Mouse (Mus musculus) retina, adult 2 months (tissue): ENCODE results near the gene Fxyd3.

ENCODE experiments used
- DNase-seq: peaks from one replicate; pipeline ENCODE4 v3.0.0-alpha.2; 2012; ENCODE audit warnings: low read depth, low spot score

Fxyd3 gene

GRCm38 (mm10) chr7:31072326-31072725 lies 4.2 kb downstream of the Fxyd3 start:
- no peak for DNase-seq

GRCm38 (mm10) chr7:31070324-31070723 lies 6.2 kb downstream of the Fxyd3 start:
- DNase-seq, result no peak

- DNase-seq, result no peak
Observed at GRCm38 (mm10) chr7:31069491-31069890, 7.0 kb downstream of the Fxyd3 start.

- no peak for DNase-seq
Observed at GRCm38 (mm10) chr7:31067836-31068235, 8.7 kb downstream of the Fxyd3 start.

GRCm38 (mm10) chr7:31063074-31063560 lies 13.4 kb downstream of the Fxyd3 start:
- DNase-seq, result no peak

- no peak for DNase-seq
Observed at GRCm38 (mm10) chr7:31060621-31061010, 15.9 kb downstream of the Fxyd3 start.

GRCm38 (mm10) chr7:31059919-31060620 lies 16.4 kb downstream of the Fxyd3 start:
- DNase-seq, result no peak

- no peak for DNase-seq
Observed at GRCm38 (mm10) chr7:31059108-31059507, 17.4 kb downstream of the Fxyd3 start, which contains the start of gene Lgi4. Gene Lgi4 (plus strand): TSS chr7:31059342.

- DNase-seq, result no peak
Observed at GRCm38 (mm10) chr7:31058211-31058610, 18.3 kb downstream of the Fxyd3 start.

GRCm38 (mm10) chr7:31057730-31058129 lies 18.8 kb downstream of the Fxyd3 start:
- DNase-seq, result no peak

GRCm38 (mm10) chr7:31057071-31057470 lies 19.4 kb downstream of the Fxyd3 start, which contains the start of gene Fxyd1:
Gene Fxyd1 (minus strand): TSS chr7:31057199.
- no peak for DNase-seq

- DNase-seq, result no peak
Observed at GRCm38 (mm10) chr7:31056448-31056847, 20.1 kb downstream of the Fxyd3 start.

- DNase-seq, result no peak
Observed at GRCm38 (mm10) chr7:31055883-31056282, 20.6 kb downstream of the Fxyd3 start.

- DNase-seq, result no peak
Observed at GRCm38 (mm10) chr7:31055354-31055824, 21.1 kb downstream of the Fxyd3 start.

- no peak for DNase-seq
Observed at GRCm38 (mm10) chr7:31054661-31055320, 21.7 kb downstream of the Fxyd3 start.

- DNase-seq, result no peak
Observed at GRCm38 (mm10) chr7:31053882-31054447, 22.5 kb downstream of the Fxyd3 start.

GRCm38 (mm10) chr7:31052636-31053434 lies 23.7 kb downstream of the Fxyd3 start:
- DNase-seq, result no peak

GRCm38 (mm10) chr7:31052251-31052635 lies 24.3 kb downstream of the Fxyd3 start:
- no peak for DNase-seq

- no peak for DNase-seq
Observed at GRCm38 (mm10) chr7:31051321-31052021, 25.0 kb downstream of the Fxyd3 start, which contains the start of gene Fxyd7. Gene Fxyd7 (minus strand): TSS chr7:31051467.

- no peak for DNase-seq
Observed at GRCm38 (mm10) chr7:31050921-31051320, 25.6 kb downstream of the Fxyd3 start.

- no peak for DNase-seq
Observed at GRCm38 (mm10) chr7:31050487-31050886, 26.0 kb downstream of the Fxyd3 start.
